Mouse (Mus musculus): ENCODE measurements at regions not wholly inside any gene's neighbourhood (a gene's known extent, or its start where the extent isn't known, plus 50 kb on each side); places are given as distances from the start of the nearest gene placed in this dataset.

- CTCF ChIA-PET = no interaction called here
- POLR2A ChIA-PET = no interaction called here
Observed at GRCm38 (mm10) chr9:83059083-83059482, 83.8 kb upstream of the Phip start.

GRCm38 (mm10) chr9:83056208-83056607, 80.9 kb upstream of the Phip start:
- CTCF ChIA-PET = no interaction called here
- POLR2A ChIA-PET = no interaction called here

- CTCF ChIA-PET = no interaction called here
- POLR2A ChIA-PET = interaction anchor here in 3 of 4 experiments (0.6 to 1.7 kb wide), 8 partner anchors 9 to 162 kb away, joined by 3 to 8 read pairs (median 4); no protein-coding TSS in a partner anchor
Observed at GRCm38 (mm10) chr9:83051666-83052065, 76.3 kb upstream of the Phip start.

GRCm38 (mm10) chr9:83047567-83048238, 72.4 kb upstream of the Phip start:
- ChIA-PET CTCF (no interaction called here), POLR2A (interaction anchor here in 1 of 4 experiments (0.6 kb wide), 1 partner anchor 147 kb away, joined by 4 read pairs; no protein-coding TSS in a partner anchor)

GRCm38 (mm10) chr9:83046035-83046434, 70.7 kb upstream of the Phip start:
- ChIA-PET POLR2A (no interaction called here), CTCF (no interaction called here)

GRCm38 (mm10) chr9:83043790-83044189, 68.5 kb upstream of the Phip start:
- ChIA-PET POLR2A (no interaction called here), CTCF (no interaction called here)

- POLR2A ChIA-PET = interaction anchor here in 2 of 4 experiments (1.0 to 1.8 kb wide), 4 partner anchors 10 to 64 kb away, joined by 3 to 7 read pairs (median 4); no protein-coding TSS in a partner anchor
- CTCF ChIA-PET = no interaction called here
Observed at GRCm38 (mm10) chr9:83041345-83041744, 66.0 kb upstream of the Phip start.

- POLR2A ChIA-PET = interaction anchor here in 2 of 4 experiments (1.0 to 1.8 kb wide), 3 partner anchors 10 to 21 kb away, joined by 3 to 7 read pairs (median 6); no protein-coding TSS in a partner anchor
- CTCF ChIA-PET = no interaction called here
Observed at GRCm38 (mm10) chr9:83040686-83041085, 65.4 kb upstream of the Phip start.

GRCm38 (mm10) chr9:83037261-83038119, 62.2 kb upstream of the Phip start:
- ChIA-PET POLR2A (no interaction called here), CTCF (no interaction called here)
